Mouse (Mus musculus): ENCODE data around the gene Zfp866. TPM values are rescaled to one million over a fixed set of nuclear protein-coding genes. Genes with fewer than 3 reads are reported as not detected.

Gene Zfp866
- total and polyA plus RNA-seq, 3 experiments, result 11.7 to 12.3 TPM; not detected in 1

- peak; percentile 99 for DNase-seq (ENCODE audit: low read depth, low spot score)
- Histone ChIP-seq H3K4me3 (ENCODE audit: control insufficient read depth in 1 of 2, insufficient read depth in 1 of 2, low read depth in 2 of 2, low read length in 2 of 2) (peak within 1 kb of the TSS; percentile 61 to 78), H3K4me1 (ENCODE audit: control insufficient read depth in 1 of 2, insufficient read depth in 2 of 2, low read length in 2 of 2) (peaks cover 6 to 11% of the 10 kb centered on the region in 2 experiments; a peak in 3 of 4 replicates), H3K9me3 (replicated peaks; ENCODE audit: insufficient read depth, low read length) (no peaks in the 10 kb centered on the region), H3K27me3 (ENCODE audit: control insufficient read depth in 1 of 2, insufficient read depth in 2 of 2, low read length in 2 of 2) (no peaks in the 10 kb centered on the region), H3K27ac (ENCODE audit: control insufficient read depth, low read depth, low read length) (peak within 1 kb of the TSS; percentile 3; the same call in 1 of the 2 replicates), H3K9ac (ENCODE audit: control insufficient read depth, low read depth, low read length, poor library complexity, severe bottlenecking) (peak within 1 kb of the TSS; percentile 52), H3K79me2 (ENCODE audit: control insufficient read depth, insufficient read depth, low read length, poor library complexity) (0 out of 2 replicates have a peak, but pooled peaks cover 1% of the 10 kb centered on the region), H3K36me3 (ENCODE audit: control insufficient read depth in 1 of 2, insufficient read depth in 2 of 2, low read length in 2 of 2) (peaks cover 0 to 6% of the 10 kb centered on the region in 2 experiments; a peak in 2 of 4 replicates)
- TF ChIP-seq ETS1 (IDR thresholded peaks at IDR 0.05; ENCODE audit: low read depth, low read length) (no peak), CHD1 (IDR thresholded peaks at IDR 0.05; ENCODE audit: low read depth, low read length) (no peak), NELFE (IDR thresholded peaks at IDR 0.05; ENCODE audit: low read depth, low read length) (peak; percentile 76), POLR2AphosphoS2 (IDR thresholded peaks at IDR 0.05; ENCODE audit: low read length) (0 out of 2 replicates have a peak, but pooled peaks have one; percentile 48), USF2 (IDR thresholded peaks at IDR 0.05; ENCODE audit: borderline replicate concordance in 1 of 2, insufficient read depth in 1 of 2, low read depth in 1 of 2, low read length in 2 of 2) (no peak), EP300 (IDR thresholded peaks at IDR 0.05; ENCODE audit: low read depth in 1 of 2, low read length in 2 of 2) (peak in 1 of 2 experiments; percentile 71; a peak in 2 of 4 replicates), ZC3H11A (IDR thresholded peaks at IDR 0.05; ENCODE audit: low read depth, low read length) (no peak), ZMIZ1 (IDR thresholded peaks at IDR 0.05; ENCODE audit: low read depth, low read length) (no peak), CHD2 (IDR thresholded peaks at IDR 0.05; ENCODE audit: low read length) (no peak), CTCF (IDR thresholded peaks at IDR 0.05 in 2 of 3, conservative IDR thresholded peaks at IDR 0.05 in 1 of 3; ENCODE audit: control insufficient read depth in 1 of 3, insufficient read depth in 1 of 3, low read depth in 2 of 3, low read length in 3 of 3, poor library complexity in 1 of 3, severe bottlenecking in 1 of 3) (no peak), ELF1 (IDR thresholded peaks at IDR 0.05; ENCODE audit: low read depth, low read length) (peak; percentile 62), HCFC1 (IDR thresholded peaks at IDR 0.05; ENCODE audit: low read depth, low read length) (peak; percentile 68), ZNF384 (IDR thresholded peaks at IDR 0.05; ENCODE audit: low read depth, low read length) (no peak), MAX (IDR thresholded peaks at IDR 0.05; ENCODE audit: low read length) (no peak), GATA1 (IDR thresholded peaks at IDR 0.05; ENCODE audit: low read depth, low read length) (peak; percentile 73), USF1 (IDR thresholded peaks at IDR 0.05; ENCODE audit: low read depth, low read length) (no peak), SMC3 (IDR thresholded peaks at IDR 0.05; ENCODE audit: low read depth, low read length) (no peak), BHLHE40 (IDR thresholded peaks at IDR 0.05; ENCODE audit: borderline replicate concordance, low read depth, low read length) (no peak), JUND (IDR thresholded peaks at IDR 0.05; ENCODE audit: low read depth, low read length) (no peak), E2F4 (IDR thresholded peaks at IDR 0.05; ENCODE audit: borderline replicate concordance, low read depth, low read length) (no peak), SIN3A (IDR thresholded peaks at IDR 0.05; ENCODE audit: low read length) (peak; percentile 87), MYC (IDR thresholded peaks at IDR 0.05; ENCODE audit: low read depth, low read length) (0 out of 2 replicates have a peak, but pooled peaks have one; percentile 19), TBP (IDR thresholded peaks at IDR 0.05; ENCODE audit: low read depth, low read length) (no peak), POLR2AphosphoS5 (IDR thresholded peaks at IDR 0.05; ENCODE audit: borderline replicate concordance, low read depth, low read length) (no peak), POLR2A (IDR thresholded peaks at IDR 0.05; ENCODE audit: control insufficient read depth in 1 of 2, insufficient read depth in 1 of 2, low read depth in 1 of 2, low read length in 2 of 2, poor library complexity in 1 of 2) (peak; percentile 49 to 63; a peak in 3 of 4 replicates), NRF1 (IDR thresholded peaks at IDR 0.05; ENCODE audit: insufficient read depth, low read depth, low read length, poor library complexity, severe bottlenecking) (peak; percentile 85), RAD21 (IDR thresholded peaks at IDR 0.05; ENCODE audit: low read depth, low read length) (no peak), MEF2A (IDR thresholded peaks at IDR 0.05; ENCODE audit: extremely low read depth, insufficient replicate concordance, low read depth, low read length, poor library complexity, severe bottlenecking) (no peak), UBTF (IDR thresholded peaks at IDR 0.05; ENCODE audit: borderline replicate concordance, insufficient read depth, low read depth, low read length) (no peak), TCF12 (IDR thresholded peaks at IDR 0.05; ENCODE audit: low read depth, low read length) (no peak), MAZ (IDR thresholded peaks at IDR 0.05; ENCODE audit: low read depth, low read length) (no peak), KAT2A (conservative IDR thresholded peaks at IDR 0.05; ENCODE audit: low read depth, low read length) (no peak), GABPA (IDR thresholded peaks at IDR 0.05; ENCODE audit: low read depth, low read length) (no peak), MAFK (IDR thresholded peaks at IDR 0.05; ENCODE audit: borderline replicate concordance, low read depth, low read length) (no peak), TAL1 (IDR thresholded peaks at IDR 0.05; ENCODE audit: low read length) (no peak), MYB (IDR thresholded peaks at IDR 0.05; ENCODE audit: low read depth, low read length) (peak; percentile 94), ZKSCAN1 (IDR thresholded peaks at IDR 0.05; ENCODE audit: low read depth, low read length) (no peak)
Observed at GRCm38 (mm10) chr8:69832298-69832853, 41.4 kb upstream of the Zfp866 start, which contains the start of gene Pbx4. Gene Pbx4, plus strand, starts transcription at chr8:69832491.

All from MEL (cell line).